Mouse (Mus musculus): ENCODE results near the gene Sipa1l1.

GRCm38 (mm10) chr12:82326438-82326837 is 157.3 kb downstream of the Sipa1l1 start:
- no peak for TF ChIP-seq POLR2A (IDR thresholded peaks at IDR 0.05; ENCODE audit: borderline replicate concordance, insufficient read depth, low read length)
- TF ChIP-seq CTCF (IDR thresholded peaks at IDR 0.05; ENCODE audit: borderline replicate concordance, insufficient read depth, low read depth, low read length) = no peak

Data from cerebellum, adult 2 months (tissue).